Mouse (Mus musculus) neural tube, embryonic 10.5 days (tissue): ENCODE results near the gene Hist1h2bg.
"Not testable (repeated sequence)": the region's sequence is repeated elsewhere in the genome, so short reads cannot be mapped to it uniquely, and the experiment has no call there.

Source experiments
- DNase-seq: peaks from one replicate; pipeline ENCODE4 v3.0.0-alpha.2; 2017; ENCODE audit warnings: low spot score; ENCODE audit errors: extremely low spot score

The Hist1h2bg gene

DNA sequence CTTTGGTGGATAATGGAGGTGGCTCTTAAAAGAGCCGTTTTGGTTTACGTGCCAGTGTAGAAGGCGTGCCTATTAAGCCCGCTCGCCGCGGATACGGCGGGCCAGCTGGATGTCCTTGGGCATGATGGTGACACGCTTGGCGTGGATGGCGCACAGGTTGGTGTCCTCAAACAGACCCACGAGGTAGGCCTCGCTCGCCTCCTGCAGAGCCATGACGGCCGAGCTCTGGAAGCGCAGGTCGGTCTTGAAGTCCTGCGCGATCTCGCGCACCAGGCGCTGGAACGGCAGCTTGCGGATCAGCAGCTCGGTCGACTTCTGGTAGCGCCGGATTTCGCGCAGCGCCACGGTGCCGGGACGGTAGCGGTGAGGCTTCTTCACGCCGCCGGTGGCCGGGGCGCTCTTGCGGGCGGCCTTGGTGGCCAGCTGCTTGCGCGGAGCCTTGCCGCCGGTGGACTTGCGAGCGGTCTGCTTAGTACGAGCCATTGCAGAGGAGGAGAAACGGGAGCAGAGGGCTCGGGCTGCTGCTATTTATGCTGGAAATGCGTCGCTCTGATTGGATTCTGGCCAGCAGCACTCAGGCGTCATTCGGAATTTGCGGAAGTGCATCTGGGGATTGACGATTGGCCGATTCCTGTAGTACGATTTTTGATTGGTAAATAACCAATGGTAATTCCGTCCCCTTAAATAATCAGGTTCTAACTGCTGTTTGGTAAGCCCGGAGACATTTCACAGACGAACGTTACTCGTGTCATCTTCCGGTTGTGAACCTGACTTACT lies 9.1 kb upstream of the Hist1h2bg start, which contains the start of gene Hist1h3e:
Hist1h3e (minus strand) TSS at position 487 of the 777 bp plus-strand sequence.
- peak; percentile 91 for DNase-seq

DNA sequence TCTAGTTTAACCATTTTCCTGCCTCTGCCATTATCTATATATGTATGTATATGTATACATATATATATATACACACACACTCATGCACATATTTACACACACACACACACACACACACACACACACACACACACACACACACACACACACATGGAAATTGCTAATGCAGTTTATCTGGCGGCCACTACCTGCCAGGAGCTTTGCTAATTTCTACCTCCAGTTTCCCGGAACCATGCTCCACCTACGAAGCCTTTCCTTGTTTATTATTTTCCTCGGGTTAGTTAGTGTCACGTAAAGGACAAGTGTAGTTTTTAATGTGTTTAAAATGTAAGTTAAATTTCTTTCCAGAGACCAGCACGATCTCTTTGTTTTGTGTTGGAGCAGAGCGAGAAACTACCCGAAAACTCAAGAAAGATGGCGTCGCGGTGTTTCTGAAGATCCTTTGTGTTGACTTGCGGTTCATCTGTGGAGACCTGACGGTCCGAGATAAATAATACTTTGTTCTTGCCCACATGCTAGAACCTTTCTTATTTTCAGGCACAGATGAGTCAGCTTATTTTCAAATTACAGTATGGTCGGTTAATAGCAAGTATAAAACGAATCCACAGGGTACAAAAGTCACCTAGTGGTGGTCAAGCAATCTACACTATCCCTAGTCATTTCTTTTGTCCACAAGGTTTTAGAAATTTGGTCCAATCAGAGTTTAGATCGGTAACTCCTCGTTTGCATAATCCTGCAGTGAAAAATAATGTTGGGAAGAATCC lies 8.3 kb upstream of the Hist1h2bg start:
- DNase-seq, result no peak

DNA sequence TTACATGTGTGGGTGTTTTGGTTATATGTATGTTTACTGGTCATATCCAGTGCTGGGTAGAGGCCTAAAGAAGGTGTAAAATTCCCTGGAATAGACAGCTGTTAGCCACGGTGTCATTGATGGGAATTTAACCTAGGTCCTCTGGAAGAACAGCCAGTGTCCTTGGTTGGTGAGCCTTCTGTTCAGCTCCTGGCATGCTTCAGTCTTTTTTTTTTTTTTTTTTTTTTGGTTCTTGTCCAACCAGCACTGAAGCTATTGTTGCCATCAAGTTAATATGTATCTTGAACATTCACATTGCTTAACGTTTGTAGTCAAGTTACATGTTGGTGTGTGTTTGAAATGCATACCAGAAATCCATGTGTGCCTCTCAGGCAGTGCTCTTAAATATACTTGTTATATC lies 6.7 kb upstream of the Hist1h2bg start:
- DNase-seq, result no peak

DNA sequence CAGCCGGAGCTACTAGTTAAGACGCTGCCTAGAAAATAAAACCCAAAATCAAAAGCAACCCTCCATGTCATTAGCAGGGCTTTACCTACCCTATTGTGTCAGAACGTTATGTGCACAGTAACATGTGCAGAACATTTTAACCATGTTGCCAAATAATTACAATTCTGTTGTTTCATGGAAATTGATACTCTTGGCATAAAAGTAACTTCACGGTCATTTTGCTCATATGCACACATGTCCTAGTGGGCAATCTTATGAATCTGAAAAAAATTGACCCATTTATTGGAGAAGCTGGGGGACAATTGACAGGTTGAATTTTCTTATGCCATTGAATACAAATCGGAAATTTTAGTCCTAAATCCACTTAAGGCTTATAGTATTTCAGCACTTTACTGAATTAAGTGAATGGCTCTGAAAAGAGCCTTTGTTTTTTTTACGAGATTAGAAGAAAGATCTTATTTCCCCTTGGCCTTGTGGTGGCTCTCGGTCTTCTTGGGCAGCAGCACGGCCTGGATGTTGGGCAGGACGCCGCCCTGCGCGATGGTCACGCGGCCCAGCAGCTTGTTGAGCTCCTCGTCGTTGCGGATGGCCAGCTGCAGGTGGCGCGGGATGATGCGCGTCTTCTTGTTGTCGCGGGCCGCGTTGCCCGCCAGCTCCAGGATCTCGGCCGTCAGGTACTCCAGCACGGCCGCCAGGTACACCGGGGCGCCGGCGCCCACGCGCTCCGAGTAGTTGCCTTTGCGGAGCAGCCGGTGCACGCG lies 755 bp upstream of the Hist1h2bg start:
- not testable (repeated sequence) for DNase-seq

DNA sequence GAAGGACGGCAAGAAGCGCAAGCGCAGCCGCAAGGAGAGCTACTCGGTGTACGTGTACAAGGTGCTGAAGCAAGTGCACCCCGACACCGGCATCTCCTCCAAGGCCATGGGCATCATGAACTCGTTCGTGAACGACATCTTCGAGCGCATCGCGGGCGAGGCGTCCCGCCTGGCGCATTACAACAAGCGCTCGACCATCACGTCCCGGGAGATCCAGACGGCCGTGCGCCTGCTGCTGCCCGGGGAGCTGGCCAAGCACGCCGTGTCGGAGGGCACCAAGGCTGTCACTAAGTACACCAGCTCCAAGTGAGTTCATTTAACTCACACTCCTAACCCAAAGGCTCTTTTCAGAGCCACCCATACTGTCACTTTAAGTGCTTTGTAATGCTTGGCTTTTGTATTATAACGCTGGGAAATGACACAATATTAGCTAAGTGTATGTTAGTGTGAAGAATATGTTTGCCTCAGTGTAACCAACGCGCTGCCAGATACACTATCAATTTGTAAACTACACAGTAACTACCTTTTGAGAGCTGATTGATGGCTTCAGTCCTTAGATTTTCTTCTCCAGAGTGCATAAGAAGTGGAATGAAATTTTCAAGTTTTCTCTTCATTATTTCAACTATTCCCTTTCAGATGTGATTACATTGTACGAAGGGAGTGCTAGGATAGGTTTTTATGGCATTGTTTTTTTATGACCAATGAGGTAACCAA lies 465 bp downstream of the Hist1h2bg start:
- DNase-seq, result not testable (repeated sequence)

DNA sequence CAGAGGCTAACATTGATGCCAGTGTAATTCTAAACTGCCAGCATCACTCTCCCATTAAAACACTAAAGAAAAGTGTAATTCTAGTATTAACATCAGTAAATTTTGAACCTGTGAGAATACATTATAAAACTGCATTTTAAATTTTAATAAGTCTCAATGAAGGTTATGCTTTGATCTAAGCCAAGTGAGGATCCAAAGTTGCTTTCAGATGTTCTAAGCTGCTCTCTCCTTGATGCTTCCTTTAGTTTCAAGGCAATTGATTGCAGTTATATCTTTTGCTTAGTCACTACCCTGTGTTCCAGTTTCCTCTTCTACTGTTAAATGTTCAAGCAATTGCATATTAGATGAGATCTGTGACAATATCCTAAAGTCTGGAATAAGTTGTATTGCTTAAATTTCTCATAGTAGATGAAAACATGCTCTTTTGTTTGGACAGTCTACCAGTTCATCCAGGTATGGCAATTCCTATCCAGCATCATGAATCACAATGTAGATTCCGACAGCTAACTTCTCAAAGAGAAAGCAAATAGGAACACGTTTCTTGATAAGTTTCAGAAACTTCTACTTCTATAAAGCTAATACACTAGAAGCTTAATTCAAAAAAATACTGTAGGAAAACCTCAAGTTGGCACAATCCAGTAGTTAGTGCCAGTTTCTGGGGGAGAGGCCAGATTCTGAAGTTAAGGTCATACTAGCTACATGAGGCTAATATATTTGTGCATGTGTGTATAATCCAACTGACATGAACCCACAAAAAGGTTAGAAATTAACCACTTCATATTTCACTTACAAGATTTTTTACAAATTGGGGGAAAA lies 1.2 kb downstream of the Hist1h2bg start:
- no peak for DNase-seq

DNA sequence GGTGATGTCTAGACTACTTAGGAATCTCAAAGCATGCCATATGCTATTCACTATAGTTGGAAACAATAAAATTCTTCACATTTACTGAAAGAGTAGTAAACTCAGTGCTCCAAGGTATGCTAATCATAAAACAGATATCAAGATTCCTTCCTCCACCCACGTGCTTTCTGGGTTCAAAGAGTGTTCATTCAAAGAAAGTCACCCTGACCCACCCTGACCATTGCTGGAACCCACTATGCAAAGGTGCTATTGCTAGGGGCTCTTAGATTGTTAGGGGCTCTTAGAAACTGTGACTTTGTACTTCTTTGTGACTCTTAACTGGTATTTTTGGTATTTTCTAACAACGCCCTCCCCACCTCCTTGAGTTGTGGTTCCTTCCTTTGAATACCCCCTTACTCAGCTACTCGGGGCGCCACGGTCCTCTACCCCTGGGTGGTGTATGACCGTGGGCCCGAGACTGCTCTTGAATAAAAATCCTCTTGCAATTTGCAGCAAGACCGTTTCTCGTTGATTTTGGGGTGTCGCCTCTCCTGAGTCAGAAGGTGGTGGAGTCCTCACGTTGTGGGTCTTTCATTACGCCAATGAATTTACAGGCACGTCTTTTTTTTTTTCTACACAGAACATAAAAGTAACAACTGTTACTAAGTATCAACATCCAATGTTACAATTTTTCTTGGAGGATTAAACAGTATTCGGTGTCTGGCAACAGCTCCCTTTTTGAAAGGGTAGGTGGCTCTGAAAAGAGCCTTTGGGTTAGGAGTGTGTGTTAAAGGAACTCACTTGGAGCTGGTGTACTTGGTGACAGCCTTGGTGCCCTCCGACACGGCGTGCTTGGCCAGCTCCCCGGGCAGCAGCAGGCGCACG lies 2.1 kb downstream of the Hist1h2bg start:
- not testable (repeated sequence) for DNase-seq

DNA sequence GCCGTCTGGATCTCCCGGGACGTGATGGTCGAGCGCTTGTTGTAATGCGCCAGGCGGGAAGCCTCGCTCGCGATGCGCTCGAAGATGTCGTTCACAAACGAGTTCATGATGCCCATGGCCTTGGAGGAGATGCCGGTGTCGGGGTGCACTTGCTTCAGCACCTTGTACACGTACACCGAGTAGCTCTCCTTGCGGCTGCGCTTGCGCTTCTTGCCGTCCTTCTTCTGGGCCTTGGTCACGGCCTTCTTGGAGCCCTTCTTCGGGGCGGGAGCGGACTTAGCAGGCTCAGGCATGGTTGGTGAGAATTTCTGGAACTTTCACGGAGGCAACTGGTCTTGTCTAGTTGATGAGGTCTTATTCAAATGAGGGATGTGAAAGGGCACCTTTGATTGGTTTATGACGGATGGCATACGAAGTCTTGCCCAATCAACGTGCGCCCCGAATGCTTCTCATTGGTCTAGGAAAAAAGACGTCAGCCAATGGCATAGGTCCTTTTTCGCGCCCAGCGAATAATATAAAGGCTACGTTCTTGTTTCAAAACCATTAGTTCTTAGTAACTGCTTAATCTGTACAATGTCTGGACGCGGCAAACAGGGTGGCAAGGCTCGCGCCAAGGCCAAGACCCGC lies 2.8 kb downstream of the Hist1h2bg start, which contains the start of the genes Hist1h2bf and Hist1h2ad:
Hist1h2bf (minus strand) TSS at position 299 of the 627 bp plus-strand sequence.
Hist1h2ad (plus strand) TSS at position 484 of the 627 bp plus-strand sequence.
- peak; percentile 83 for DNase-seq

DNA sequence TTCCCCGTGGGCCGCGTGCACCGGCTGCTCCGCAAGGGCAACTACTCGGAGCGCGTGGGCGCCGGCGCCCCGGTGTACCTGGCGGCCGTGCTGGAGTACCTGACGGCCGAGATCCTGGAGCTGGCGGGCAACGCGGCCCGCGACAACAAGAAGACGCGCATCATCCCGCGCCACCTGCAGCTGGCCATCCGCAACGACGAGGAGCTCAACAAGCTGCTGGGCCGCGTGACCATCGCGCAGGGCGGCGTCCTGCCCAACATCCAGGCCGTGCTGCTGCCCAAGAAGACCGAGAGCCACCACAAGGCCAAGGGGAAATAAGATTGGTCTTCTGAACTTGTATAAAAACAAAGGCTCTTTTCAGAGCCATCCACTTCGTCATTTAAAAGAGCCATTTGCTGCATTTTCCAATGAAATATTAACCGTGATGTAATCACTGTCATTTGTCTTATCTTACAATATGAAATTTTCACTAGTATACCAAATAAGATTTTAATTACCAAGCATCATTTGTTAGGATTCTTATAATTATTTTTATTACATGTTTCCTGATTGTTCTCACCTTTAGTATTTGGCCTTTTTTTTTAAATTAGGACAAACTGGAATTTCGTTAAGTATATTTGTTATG lies 3.5 kb downstream of the Hist1h2bg start:
- DNase-seq, result not testable (repeated sequence)

DNA sequence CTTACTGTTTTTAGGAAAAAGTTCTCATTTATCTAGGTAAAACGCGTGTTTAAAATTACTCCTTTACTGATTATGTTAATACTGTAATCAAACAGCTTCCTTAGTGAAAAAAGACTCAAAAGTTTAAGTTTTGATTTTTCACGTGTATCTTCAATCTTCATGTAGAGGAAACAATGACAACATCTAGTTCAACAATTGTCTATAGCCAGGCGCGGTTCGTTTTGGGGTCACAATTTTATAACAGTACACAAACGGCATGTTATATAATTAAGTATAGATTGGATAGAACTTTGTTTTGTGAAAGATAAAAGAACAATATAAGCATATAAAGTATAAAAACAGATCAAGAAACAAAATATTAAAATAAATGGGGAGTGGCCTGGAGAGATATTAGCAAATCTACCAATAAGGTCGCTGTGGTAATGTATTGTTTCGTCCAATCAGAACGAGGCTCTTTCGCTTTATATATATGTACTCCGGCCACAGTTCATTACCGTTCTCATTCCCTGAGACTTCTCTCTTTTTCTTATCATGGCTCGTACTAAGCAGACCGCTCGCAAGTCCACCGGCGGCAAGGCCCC lies 4.2 kb downstream of the Hist1h2bg start, which contains the start of gene Hist1h3d:
Hist1h3d (plus strand) TSS at position 493 of the 581 bp plus-strand sequence.
- peak; percentile 65 for DNase-seq

DNA sequence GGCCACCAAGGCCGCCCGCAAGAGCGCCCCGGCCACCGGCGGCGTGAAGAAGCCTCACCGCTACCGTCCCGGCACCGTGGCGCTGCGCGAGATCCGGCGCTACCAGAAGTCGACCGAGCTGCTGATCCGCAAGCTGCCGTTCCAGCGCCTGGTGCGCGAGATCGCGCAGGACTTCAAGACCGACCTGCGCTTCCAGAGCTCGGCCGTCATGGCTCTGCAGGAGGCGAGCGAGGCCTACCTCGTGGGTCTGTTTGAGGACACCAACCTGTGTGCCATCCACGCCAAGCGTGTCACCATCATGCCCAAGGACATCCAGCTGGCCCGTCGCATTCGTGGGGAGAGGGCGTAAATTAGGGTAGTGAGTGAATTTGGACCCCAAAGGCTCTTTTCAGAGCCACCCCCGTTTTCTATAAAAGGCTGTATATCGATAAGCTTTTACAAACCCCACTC lies 4.7 kb downstream of the Hist1h2bg start:
- DNase-seq, result not testable (repeated sequence)

DNA sequence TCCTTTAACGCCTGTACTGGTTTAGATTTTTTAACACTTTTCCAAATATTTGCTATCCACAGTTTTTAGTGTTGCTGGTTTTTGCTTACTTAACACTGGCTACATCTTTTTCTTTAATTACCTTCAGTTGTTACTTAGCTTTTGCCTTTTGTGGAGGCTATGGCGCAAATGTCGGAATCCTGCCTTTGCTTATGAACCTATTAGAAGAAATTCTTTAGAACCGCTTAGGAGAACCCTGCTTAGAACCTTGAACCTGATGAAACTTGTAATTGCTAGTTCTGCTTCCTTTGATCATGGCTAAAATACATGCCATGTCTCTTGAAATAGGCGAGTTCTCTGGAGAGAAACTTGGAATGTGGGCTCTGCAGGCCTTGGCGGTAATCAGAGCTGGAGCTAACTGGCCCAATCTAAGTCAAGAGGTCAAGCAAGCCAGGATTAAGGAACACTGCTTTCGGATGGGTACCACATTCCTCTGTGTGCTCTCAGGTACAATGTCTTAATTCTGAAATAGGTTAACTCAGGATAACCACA lies 5.2 kb downstream of the Hist1h2bg start:
- DNase-seq, result peak; percentile 52

DNA sequence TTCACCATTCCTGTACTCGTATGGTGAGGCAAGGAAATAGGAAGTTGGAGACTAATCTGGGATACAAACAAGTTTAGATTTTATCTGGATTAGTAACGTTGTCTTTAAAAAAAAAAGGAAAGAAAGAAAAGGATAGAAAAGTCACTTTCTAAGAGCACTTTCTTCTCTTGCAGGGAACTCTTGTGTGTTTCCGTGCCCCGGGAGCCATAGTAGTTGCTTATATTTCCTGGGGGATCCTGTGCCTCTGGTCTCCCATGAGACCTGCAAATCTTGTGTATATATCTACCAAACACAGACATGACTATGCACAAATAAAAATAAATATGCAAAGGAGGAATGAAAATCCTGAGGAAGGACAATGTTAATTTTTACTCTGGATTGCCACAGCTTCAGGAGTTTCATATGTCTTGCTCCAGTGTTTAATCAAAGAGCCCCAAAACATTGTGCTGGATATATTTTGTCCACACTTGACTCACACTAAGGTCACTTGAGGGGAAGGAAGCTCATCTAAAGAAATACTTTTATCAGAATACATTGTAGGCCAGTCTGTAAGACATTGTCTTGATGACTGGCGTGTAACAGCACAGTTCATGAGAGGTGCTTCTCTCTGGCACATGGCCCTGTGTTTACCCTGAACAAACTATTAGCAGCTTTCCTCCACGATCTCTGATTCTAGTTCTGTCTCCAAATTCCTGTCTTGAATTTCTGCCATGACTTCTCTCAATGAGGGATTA lies 5.9 kb downstream of the Hist1h2bg start:
- DNase-seq, result no peak

DNA sequence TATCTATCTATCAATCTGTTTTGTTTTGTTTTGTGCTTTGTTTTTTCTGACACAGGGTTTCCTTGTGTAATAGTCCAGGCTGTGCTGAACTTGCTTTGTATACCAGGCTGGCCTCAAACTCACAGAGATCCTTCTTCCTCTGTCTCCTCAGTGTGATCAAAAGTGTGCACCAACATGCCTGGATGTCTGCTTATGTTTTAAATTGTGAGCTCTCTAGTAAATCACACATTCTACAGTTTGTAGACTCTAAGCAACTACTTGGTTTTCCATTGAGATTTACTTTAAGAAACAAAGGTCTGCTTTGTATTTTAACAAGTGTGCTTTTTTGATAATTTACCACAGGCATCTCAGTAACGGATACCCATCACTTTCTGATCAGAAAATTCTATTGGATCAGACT lies 6.6 kb downstream of the Hist1h2bg start:
- DNase-seq, result no peak

DNA sequence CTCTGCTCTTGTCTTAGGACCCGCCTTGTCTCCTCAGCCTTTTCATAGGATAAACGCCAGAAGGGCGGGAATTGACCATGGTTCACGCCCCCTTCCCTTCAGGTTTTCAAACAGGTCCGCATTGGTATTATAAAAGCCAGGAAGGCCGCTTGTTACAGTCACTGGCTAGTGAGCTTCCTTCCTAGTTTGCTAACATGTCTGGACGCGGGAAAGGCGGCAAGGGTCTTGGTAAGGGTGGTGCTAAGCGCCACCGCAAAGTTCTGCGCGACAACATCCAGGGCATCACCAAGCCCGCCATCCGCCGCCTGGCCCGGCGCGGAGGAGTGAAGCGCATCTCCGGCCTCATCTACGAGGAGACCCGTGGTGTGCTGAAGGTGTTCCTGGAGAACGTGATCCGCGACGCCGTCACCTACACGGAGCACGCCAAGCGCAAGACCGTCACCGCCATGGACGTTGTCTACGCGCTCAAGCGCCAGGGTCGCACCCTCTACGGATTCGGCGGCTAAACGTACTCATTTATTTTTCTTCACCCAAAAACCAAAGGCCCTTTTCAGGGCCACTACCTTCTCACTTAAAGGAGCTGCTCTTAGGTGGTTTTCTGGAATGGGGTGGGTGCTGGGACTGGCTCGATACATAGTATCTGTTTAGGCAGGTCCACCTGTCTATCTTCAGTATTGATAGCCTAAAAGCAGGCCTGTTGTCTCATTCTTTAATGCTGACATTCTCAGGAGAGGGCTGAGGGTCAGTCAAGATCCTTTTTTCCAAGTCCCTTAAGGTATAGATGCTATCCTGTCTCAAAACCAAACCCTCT lies 10.4 kb downstream of the Hist1h2bg start, which contains the start of gene Hist1h4d:
Hist1h4d (plus strand) TSS at position 191 of the 811 bp plus-strand sequence.
- DNase-seq, result peak; percentile 98
